Mouse (Mus musculus) CD8-positive naive resting alpha-beta T cell, adult 2 months (primary cell): Measurements from ENCODE around the gene Itga4.
A peak's percentile ranks its signal among the peaks of the same experiment; 100 is the strongest.

Source experiments
- DNase-seq, 2 experiments: peaks; one replicate each; pipeline ENCODE4 v3.0.0; 2022; ENCODE audit warnings: low read depth in 2 of 2, low spot score in 2 of 2

Itga4 gene

DNA sequence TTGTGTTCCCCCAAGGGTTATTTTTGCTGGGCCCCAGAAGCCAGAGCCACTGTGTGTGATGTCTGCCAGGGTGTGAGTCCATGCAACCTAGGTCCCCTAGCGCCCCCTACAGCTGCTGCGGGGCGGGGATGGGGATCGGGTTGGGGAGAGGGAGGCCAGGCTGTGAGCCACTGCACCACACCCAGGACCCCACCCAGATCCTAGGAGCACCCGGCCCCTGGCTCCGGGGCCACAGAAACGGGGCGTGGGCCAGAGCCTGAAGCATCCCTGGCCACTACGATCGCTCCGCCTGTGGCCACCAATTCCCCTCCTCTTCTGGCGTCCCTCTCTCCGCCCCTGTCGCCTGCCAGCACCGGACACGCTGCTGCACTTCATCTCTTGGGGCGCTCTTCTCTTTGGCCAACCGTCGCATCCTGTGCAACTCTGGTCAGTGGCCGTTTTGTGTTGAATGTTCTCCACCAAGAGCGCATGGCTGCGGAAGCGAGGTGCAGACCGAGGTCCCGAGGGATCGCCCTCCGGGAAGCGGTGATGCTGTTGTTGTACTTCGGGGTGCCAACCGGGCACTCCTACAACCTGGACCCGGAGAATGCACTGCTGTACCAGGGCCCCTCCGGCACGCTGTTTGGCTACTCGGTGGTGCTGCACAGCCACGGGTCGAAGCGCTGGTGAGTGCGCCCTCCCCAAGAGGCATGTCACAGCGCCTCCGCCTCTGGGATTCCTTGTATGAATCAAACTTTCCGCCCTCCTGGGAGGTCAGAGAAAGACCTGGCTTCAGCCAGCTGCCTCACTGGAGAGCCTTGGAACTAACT, at the start of gene Itga4:
TSS of gene Itga4 (plus strand) at position 235 of the 809 bp plus-strand sequence.
- peak; percentile 90 to 96 for DNase-seq

DNA sequence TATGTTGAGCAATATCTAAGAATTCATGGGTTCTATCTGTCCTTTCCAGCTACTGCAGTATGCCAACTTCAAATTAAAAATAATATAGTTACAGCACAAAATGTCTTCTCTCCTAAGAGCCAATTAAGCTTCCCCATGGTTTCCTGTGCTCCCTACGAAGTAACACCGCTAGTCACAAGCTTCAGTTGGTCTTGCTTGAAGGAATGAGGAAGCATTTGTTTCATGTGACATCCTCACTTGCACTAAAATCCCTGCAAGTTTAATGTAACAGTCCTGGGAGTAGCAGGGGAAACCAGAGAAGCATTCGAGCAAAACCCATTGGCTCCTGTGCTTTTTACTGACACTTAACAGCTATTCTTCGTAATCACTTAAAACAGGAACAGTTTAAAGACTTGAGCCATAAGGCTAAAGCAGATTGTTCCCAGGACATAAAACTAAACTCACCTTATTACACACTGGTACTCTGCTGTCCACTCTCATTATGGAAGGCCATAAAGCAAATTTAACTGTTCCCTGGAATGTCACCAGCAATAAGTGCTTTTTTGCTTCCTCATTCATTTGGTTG, 49.0 kb upstream of the Itga4 start:
- DNase-seq, result no peak

DNA sequence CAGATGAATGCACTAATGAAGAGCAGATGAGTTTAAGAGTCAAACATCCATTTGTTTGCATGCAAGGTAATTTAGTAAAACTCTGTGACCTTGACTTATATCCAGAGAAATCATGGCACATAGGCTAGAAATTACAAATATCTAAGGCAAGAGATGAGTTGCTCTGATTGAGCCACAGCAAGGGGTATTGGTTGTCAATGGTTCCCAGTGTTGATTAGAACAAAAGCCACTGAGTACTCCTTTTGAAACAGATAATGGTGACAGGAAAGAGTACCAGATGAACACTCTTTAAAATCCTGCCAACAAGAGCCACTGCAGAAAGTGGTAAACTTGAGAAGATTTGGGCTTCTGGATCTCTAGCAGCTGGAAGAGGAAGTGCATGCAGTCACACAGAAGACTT, 40.2 kb upstream of the Itga4 start:
- no peak for DNase-seq

DNA sequence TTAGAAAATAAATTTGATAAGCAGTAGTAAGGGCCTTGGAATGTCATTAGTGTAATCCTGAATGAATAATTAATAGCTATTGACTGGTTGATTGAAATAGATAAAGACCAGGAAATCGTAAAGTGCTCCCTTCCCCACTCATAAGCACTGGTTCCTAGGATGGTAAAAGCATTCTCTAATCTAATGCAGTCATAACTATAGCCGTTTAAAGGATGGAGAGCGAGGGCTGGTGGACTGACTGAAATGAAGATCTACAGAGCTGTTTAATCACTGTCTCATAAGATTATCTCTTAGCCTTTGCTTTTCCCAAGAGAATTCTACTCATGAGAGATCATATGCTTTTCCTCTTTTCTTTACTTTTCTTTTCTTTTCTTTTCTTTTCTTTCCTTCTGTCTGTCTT, 39.7 kb upstream of the Itga4 start:
- DNase-seq, result no peak

DNA sequence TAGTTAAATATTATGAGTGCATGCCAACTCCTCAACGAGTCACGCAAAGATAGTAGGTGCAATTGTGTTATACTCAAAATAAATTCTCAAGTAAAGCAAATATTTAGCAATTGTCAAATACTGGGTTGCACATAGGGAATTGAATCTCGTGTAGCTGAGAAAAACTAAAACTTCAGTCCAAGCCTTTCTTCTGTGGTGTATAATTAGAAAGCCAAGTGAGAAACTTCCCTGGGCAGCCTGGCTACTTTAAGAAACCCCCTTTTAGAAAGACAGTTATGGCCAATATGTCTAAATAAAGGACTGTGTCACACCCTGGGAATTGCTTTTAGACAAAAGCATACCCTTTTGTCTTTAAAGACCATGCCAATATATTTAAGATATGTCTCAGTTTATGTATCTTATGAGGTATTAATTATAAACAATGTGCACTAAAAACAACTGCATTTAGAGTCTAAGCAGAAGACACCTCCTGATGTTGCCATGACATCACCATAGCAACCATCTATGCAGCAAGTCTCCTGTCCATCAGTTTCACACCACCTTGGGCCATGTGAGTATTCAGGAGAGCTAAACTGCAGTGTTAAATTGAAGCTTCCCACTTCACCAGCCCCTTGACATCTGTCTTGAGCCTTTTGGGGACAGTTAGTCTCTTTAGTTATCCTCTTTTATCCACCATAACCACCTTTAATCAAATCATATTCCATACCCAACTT, 30.4 kb upstream of the Itga4 start:
- no peak for DNase-seq

DNA sequence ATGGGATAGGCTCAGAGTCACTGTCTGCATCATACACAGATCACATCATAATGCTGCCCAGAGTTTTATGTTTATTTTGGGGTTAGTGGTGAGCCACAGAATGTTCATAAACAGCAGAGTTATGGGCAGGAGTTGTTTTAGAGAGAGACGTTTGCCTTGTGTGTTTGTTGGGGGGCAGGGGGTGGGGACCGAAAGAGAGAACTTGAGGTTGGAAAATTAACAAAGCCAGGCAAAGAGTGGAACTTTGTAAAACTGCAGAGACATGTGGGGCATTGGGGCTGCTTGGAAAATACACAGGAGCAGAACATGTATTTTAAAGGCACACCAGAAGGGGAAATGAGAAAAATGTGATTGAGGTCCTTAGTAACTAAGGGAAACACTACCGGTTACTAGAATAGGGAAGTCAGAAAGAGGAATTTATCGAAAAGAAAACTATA, 27.4 kb upstream of the Itga4 start:
- DNase-seq, result peak in 1 of 2 experiments; percentile 49

DNA sequence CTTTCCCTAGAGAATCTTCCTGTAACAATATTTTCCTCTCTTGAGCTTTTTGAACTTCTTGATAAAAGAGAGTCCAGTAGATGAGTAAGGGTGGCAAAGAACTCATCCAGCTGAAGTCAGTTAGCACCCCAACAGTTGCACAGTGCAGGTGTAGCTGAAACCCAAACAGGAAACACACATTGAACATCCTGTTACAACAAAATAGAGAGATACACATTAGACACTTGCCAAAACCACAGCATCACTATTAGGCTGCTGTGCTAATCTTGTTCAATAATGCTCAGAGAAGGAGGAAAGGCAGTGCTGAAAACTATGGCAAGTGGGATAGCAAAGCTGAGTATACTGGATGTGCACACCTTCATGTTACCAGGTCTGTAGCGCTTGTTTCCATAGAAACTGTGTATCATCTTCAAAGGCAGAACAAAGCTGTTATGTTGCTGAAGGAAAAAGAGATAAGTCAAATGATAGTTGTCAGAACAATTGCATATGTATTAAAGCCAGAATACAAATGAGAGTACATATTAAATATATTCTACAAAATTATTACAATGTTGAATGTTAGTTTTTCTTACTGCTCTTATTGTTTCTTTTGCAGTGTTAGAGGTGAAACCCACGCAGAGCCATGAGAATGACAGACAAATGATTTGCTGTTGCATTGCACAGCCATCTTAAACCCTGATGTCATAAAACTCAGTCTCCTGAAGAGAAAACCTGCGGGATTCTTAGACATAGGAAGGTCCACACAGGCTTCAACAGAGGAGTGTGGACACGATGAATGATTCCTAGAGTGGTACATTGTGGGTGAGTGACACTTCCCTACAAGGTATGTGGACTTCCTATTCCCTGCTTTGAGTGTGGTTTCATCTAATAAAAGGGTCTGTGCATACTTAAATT, 23.9 kb upstream of the Itga4 start:
- peak in 1 of 2 experiments; percentile 26 for DNase-seq

DNA sequence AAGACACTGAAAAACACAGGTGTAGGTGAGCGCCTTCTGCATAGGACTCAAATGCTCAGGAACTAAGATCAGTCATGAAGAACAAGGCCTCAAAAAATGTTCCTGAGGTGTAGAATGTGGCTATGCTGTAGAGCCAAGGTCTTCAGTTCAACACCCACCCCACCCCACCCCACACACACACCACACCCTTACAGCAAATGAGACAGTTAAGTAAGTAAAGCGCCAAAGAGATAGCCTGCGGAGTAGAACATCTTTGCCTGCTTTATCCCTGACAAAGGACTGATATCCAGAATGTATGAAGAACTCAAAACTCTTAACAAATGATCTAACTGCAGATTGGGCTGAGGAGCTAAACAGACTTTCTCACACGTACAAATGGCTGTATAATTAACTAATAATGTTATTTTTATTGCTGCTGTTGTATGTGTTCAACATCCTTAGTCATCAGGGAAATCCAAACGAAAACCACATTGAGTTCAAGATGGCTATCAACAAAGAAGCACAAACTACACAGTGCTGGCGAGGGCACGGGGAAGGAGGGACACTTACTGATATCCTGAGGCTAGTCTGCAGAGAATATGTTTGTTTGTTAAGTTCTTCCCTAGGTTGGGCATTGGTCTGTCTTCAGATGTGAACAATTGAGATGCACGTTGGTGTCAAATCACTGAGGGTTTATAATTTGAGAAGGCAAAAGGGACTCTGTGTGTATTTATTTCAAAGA, 19.3 kb upstream of the Itga4 start:
- DNase-seq, result no peak

DNA sequence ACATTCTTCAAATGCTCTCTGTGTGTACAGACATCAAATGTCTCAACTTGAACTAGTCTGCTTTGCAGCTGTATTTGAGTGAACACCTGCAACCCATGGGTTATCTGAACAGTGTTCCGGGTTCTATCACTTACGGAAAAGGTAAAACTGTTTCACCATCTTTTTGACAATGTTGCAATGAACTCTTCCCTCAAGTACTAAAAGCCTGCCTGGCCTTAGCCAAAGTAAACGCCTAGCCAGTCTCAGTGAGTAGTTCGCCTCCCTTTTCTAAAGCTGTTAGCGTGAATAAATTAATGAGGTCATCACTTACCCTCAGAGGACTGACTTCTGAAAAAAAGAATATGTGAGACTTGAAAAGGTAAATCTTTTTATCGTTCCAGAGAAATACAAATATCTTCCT, 18.0 kb upstream of the Itga4 start:
- DNase-seq, result no peak

DNA sequence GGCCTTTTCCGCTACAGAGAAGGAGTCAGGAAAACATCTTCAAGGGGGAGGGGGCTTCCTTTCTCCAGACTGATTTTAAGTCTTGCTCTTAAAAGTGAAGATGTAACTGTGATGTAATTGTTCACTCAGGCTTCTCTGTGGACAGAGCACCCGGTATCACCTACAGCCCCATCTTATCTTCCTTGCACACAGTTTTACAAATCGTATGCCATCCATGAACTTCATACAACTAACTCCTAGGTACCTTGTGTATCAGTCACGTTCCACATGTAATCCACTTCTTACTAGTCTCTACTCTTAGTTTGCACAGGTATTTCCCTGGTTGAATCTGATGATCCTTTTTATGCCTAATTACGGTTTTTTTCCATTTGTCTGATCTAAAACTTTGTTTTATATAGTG, 10.9 kb upstream of the Itga4 start:
- no peak for DNase-seq

DNA sequence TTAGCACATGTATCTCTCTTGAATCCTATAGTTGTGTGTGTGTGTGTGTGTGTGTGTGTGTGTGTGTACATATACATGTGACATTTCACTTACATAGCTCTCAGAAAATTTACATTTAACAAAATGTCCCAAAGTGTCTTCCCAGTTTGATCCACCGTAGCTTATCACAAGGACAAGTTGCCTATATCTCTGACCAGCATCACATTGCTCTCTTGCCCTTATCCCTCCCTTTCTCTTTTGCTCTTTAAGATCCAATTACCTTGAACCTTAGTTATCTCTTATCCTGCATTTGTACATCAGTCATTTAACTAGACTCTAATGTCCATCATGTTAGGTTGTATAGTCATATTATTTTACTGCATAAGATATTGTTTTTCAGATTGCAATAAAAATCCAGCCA, 10.5 kb upstream of the Itga4 start:
- DNase-seq, result no peak

DNA sequence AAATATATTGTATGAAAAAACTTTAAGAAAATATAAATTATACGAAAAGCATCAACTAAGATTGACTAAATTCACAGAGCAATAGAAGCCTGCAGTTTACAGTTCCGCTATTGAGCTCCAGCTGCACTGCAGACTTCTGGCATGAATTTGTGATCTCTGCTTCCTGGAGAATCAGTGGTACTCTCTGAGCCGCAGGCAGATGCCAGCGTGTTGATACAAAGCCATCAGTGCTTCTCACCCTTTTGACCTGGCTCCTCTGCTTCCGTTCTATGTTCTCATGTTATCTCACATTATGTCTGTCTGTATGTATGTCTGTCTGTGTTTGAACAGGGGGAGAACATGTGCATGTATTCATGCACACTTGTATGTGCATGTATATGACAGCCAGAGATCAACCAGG, 6.9 kb upstream of the Itga4 start:
- peak; percentile 33 to 40 for DNase-seq

DNA sequence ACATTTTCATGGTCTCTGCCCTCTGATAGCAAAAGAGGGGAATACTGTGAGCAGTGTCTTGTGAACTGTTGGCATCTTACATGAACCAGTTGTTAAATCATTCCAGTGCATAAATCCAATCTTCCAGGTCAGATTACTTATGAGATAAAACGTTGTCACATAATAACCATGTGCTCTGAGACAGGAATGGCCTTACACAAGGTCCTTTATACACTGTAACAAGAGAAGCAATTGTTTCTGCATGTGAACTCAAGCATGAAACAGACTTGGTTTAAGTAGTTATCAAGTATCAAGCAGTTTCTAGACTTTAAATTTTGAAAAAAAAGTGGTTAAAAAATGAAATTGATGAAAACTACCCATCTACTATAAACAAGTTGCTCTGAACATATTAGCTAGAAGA, 4.7 kb upstream of the Itga4 start:
- DNase-seq, result no peak

DNA sequence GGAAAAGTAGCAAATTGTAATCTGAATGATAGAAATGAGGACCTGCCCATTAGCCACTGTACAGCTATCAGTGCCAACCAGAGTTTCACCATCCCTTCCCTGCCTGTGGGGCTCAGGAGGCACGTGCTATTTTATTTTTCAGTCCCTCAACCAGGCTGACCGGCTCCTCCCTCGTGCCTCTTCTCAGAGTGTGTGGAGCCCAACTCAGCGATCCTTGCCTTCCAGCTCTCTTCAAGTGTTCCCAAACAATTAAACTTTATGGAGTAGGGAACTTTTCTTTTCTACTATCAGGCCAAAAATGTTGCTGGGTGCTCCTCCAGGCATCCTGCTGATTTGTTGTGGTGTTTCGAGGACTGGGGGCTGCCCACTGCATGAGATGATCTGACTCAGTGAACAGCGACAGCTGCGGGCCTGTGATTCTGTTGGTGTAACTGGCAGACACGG, 1.4 kb upstream of the Itga4 start:
- DNase-seq, result no peak

DNA sequence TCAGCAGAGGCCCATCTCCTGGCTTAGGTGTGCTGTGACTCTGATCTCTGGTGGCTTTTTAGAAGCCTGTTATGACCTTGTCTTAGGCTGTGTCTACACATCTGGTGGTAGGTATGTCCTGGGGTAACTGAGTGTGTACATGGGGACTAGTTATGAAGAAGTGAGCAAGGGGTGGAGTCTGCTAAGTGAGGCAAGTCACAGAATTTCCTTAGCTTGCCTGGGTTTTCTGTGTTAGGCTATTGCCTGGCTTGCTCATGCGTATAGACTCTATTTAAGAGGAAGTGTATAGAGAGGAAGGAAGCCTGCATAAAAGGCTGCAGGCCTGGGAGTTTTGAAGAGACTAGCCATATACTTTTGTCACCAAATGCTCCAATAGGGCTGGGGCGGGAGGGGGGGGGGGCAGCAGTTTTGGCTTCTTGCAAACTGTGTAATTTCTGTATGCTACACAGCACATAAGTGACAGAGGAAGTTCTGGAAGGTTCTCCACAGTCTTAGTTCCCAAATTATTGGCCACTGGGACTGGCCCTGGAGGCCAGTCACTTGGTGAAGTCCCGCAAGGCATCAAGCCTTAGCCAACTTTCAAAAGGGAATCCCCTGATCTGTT, 536 bp upstream of the Itga4 start:
- peak; percentile 50 to 52 for DNase-seq

DNA sequence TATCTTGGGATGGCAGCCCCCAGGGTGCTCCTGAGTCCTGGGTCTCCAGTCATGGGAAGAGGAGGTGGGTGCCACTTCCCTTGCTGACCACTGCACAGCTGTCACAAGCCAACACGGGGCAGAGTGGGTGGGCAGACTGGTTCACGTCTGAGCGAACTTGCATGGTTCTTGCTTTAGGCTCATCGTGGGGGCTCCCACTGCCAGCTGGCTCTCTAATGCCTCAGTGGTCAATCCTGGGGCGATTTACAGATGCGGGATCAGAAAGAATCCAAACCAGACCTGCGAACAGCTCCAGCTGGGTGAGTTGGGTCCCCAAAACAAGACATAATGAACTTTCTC, 744 bp downstream of the Itga4 start:
- DNase-seq, result no peak

DNA sequence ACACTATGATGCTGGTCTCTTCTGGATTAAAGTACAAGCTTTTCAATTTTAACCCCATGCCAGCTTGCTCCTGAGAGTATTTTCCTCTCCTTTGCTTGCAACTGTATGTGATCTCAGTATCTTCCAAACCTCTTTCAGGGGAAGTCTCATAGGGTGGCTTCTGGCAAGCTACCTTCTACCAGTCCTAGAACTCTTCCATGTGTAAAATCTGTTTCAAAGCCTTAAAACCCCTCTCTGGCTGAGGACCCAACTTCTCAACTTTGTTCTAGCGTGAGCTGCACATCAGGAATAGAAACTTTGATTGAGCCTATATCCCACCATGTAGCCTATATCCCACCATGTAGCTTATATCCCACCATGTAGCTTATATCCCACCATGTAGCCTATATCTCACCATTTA, 1.1 kb downstream of the Itga4 start:
- no peak for DNase-seq

DNA sequence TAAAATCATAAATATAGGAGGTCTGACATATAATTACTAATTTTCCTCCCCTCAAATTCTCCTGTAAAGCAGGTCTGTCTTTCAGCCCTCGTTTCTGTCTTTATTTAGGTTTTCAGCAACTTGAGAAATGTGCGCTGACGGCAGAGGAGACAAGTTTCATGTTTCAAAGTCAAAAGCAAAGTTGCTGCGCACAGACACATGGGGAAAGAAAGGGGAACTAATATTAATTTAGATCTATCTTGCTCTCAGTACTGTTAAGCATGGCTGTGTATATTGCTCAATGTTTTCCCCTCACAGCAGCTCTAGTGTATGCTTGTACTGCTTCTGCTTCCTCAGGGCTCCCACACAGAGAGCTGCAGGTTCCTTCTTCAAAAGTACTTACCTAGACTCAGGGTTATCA, 1.7 kb downstream of the Itga4 start:
- DNase-seq, result no peak

DNA sequence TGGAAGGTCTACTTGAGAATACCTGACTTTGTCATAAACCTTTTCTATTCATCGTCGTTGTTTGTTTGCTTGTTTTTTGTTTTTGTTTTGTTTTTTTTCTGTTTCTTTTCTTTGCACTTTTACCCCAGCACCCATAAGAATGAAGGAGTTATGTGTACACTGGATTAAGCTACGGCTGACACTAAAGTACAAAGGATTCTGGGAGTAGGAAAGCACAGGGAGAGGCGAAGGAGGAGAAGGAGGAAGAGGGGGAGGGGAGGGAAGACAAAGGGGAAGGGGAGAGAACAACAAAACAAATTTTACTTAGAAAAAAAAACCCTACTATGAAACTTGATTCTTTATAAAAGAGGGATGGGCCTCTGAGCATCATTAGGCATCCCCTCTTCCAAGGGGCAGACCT, 2.2 kb downstream of the Itga4 start:
- DNase-seq, result no peak

DNA sequence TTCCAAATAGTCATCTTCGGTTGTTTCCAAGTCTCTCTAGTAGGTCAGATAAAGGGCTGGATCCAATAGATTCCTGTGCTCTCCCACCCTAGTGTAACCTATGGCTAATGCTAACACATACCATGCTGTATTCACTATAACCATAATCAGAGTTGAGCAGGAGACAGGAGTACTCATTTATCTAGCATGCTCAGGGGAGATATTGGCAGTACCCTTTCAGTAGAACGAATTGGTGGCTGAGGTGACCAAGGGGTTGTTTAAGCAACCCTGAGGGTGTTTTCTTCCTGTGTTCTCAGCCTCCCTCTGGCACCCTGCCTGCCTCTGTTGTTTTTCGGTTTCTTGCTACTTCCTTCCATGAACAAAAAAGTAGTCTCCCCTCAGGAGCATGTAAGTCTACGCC, 4.1 kb downstream of the Itga4 start:
- peak; percentile 51 to 58 for DNase-seq
